Mouse (Mus musculus): ENCODE measurements around the gene Klf2.

Klf2 gene

GRCm38 (mm10) chr8:72298928-72299327, 19.9 kb upstream of the Klf2 start:
- Histone ChIP-seq H3K9me3 (ENCODE audit: low read length) (no peaks in the 10 kb centered on the region), H3K4me3 (replicated peaks; ENCODE audit: low read length) (no peak overlapping the region), H3K27me3 (ENCODE audit: insufficient read depth, low read length) (no peaks in the 10 kb centered on the region), H3K36me3 (ENCODE audit: insufficient read depth, low read length) (no peaks in the 10 kb centered on the region), H3K4me1 (replicated peaks; ENCODE audit: low read depth, low read length) (peaks cover 70% of the 10 kb centered on the region)
- TF ChIP-seq CTCF (conservative IDR thresholded peaks at IDR 0.05; ENCODE audit: low read length) (no peak), NANOG (IDR thresholded peaks at IDR 0.05; ENCODE audit: borderline replicate concordance, low read length) (no peak), POU5F1 (IDR thresholded peaks at IDR 0.05; ENCODE audit: borderline replicate concordance, low read length) (no peak)

- no peaks in the 10 kb centered on the region for H3K9me3 ChIP-seq (ENCODE audit: low read length)
- H3K27me3 ChIP-seq (ENCODE audit: insufficient read depth, low read length) = no peaks in the 10 kb centered on the region
- peaks cover 60% of the 10 kb centered on the region for H3K4me1 ChIP-seq (replicated peaks; ENCODE audit: low read depth, low read length)
- TF ChIP-seq POU5F1 (IDR thresholded peaks at IDR 0.05; ENCODE audit: borderline replicate concordance, low read length) (no peak), NANOG (IDR thresholded peaks at IDR 0.05; ENCODE audit: borderline replicate concordance, low read length) (no peak), CTCF (conservative IDR thresholded peaks at IDR 0.05; ENCODE audit: low read length) (no peak)
- H3K4me3 ChIP-seq (replicated peaks; ENCODE audit: low read length) = no peak overlapping the region
- no peaks in the 10 kb centered on the region for H3K36me3 ChIP-seq (ENCODE audit: insufficient read depth, low read length)
Measured at GRCm38 (mm10) chr8:72300654-72301400, 18.0 kb upstream of the Klf2 start.

GRCm38 (mm10) chr8:72301497-72301896, 17.3 kb upstream of the Klf2 start:
- Histone ChIP-seq H3K36me3 (ENCODE audit: insufficient read depth, low read length) (no peaks in the 10 kb centered on the region), H3K4me3 (replicated peaks; ENCODE audit: low read length) (0 out of 2 replicates have a peak overlapping the region, but pooled peaks have one; percentile 1), H3K27me3 (ENCODE audit: insufficient read depth, low read length) (no peaks in the 10 kb centered on the region), H3K9me3 (ENCODE audit: low read length) (no peaks in the 10 kb centered on the region), H3K4me1 (replicated peaks; ENCODE audit: low read depth, low read length) (peaks cover 61% of the 10 kb centered on the region)
- TF ChIP-seq CTCF (conservative IDR thresholded peaks at IDR 0.05; ENCODE audit: low read length) (no peak), POU5F1 (IDR thresholded peaks at IDR 0.05; ENCODE audit: borderline replicate concordance, low read length) (no peak), NANOG (IDR thresholded peaks at IDR 0.05; ENCODE audit: borderline replicate concordance, low read length) (no peak)

- Histone ChIP-seq H3K4me3 (replicated peaks; ENCODE audit: low read length) (no peak overlapping the region), H3K4me1 (replicated peaks; ENCODE audit: low read depth, low read length) (peaks cover 64% of the 10 kb centered on the region), H3K27me3 (ENCODE audit: insufficient read depth, low read length) (no peaks in the 10 kb centered on the region), H3K9me3 (ENCODE audit: low read length) (no peaks in the 10 kb centered on the region), H3K36me3 (ENCODE audit: insufficient read depth, low read length) (no peaks in the 10 kb centered on the region)
- TF ChIP-seq NANOG (IDR thresholded peaks at IDR 0.05; ENCODE audit: borderline replicate concordance, low read length) (no peak), POU5F1 (IDR thresholded peaks at IDR 0.05; ENCODE audit: borderline replicate concordance, low read length) (no peak), CTCF (conservative IDR thresholded peaks at IDR 0.05; ENCODE audit: low read length) (no peak)
Measured at GRCm38 (mm10) chr8:72302986-72303612, 15.7 kb upstream of the Klf2 start.

GRCm38 (mm10) chr8:72303633-72304032, 15.2 kb upstream of the Klf2 start:
- Histone ChIP-seq H3K4me1 (replicated peaks; ENCODE audit: low read depth, low read length) (peaks cover 70% of the 10 kb centered on the region), H3K4me3 (replicated peaks; ENCODE audit: low read length) (no peak overlapping the region), H3K27me3 (ENCODE audit: insufficient read depth, low read length) (no peaks in the 10 kb centered on the region), H3K9me3 (ENCODE audit: low read length) (no peaks in the 10 kb centered on the region), H3K36me3 (ENCODE audit: insufficient read depth, low read length) (no peaks in the 10 kb centered on the region)
- TF ChIP-seq CTCF (conservative IDR thresholded peaks at IDR 0.05; ENCODE audit: low read length) (no peak), POU5F1 (IDR thresholded peaks at IDR 0.05; ENCODE audit: borderline replicate concordance, low read length) (no peak), NANOG (IDR thresholded peaks at IDR 0.05; ENCODE audit: borderline replicate concordance, low read length) (no peak)

- no peaks in the 10 kb centered on the region for H3K9me3 ChIP-seq (ENCODE audit: low read length)
- peaks cover 81% of the 10 kb centered on the region for H3K4me1 ChIP-seq (replicated peaks; ENCODE audit: low read depth, low read length)
- no peaks in the 10 kb centered on the region for H3K36me3 ChIP-seq (ENCODE audit: insufficient read depth, low read length)
- H3K27me3 ChIP-seq (ENCODE audit: insufficient read depth, low read length) = no peaks in the 10 kb centered on the region
- no peak within 1 kb of the TSS for H3K4me3 ChIP-seq (replicated peaks; ENCODE audit: low read length)
- TF ChIP-seq CTCF (conservative IDR thresholded peaks at IDR 0.05; ENCODE audit: low read length) (no peak), POU5F1 (IDR thresholded peaks at IDR 0.05; ENCODE audit: borderline replicate concordance, low read length) (no peak), NANOG (IDR thresholded peaks at IDR 0.05; ENCODE audit: borderline replicate concordance, low read length) (no peak)
Measured at GRCm38 (mm10) chr8:72305210-72305905, 13.5 kb upstream of the Klf2 start, which contains the start of gene Gm10282. Gene Gm10282, minus strand, starts transcription at chr8:72305260.

- TF ChIP-seq POU5F1 (IDR thresholded peaks at IDR 0.05; ENCODE audit: borderline replicate concordance, low read length) (no peak), CTCF (conservative IDR thresholded peaks at IDR 0.05; ENCODE audit: low read length) (no peak), NANOG (IDR thresholded peaks at IDR 0.05; ENCODE audit: borderline replicate concordance, low read length) (no peak)
Measured at GRCm38 (mm10) chr8:72306913-72307312, 11.9 kb upstream of the Klf2 start.

GRCm38 (mm10) chr8:72308276-72308675, 10.6 kb upstream of the Klf2 start:
- Histone ChIP-seq H3K9me3 (ENCODE audit: low read length) (no peaks in the 10 kb centered on the region), H3K4me1 (replicated peaks; ENCODE audit: low read depth, low read length) (peaks cover 77% of the 10 kb centered on the region), H3K27me3 (ENCODE audit: insufficient read depth, low read length) (no peaks in the 10 kb centered on the region), H3K36me3 (ENCODE audit: insufficient read depth, low read length) (no peaks in the 10 kb centered on the region), H3K4me3 (replicated peaks; ENCODE audit: low read length) (peak overlapping the region; percentile 39)
- no peak for TF ChIP-seq POU5F1 (IDR thresholded peaks at IDR 0.05; ENCODE audit: borderline replicate concordance, low read length)
- TF ChIP-seq NANOG (IDR thresholded peaks at IDR 0.05; ENCODE audit: borderline replicate concordance, low read length) = no peak
- TF ChIP-seq CTCF (conservative IDR thresholded peaks at IDR 0.05; ENCODE audit: low read length) = no peak

More at GRCm38 (mm10) chr8:72306913-72307312, 11.9 kb upstream of the Klf2 start:
- no peaks in the 10 kb centered on the region for H3K27me3 ChIP-seq (ENCODE audit: insufficient read depth, low read length)
- H3K9me3 ChIP-seq (ENCODE audit: low read length) = no peaks in the 10 kb centered on the region
- H3K4me3 ChIP-seq (replicated peaks; ENCODE audit: low read length) = no peak overlapping the region
- H3K36me3 ChIP-seq (ENCODE audit: insufficient read depth, low read length) = no peaks in the 10 kb centered on the region
- H3K4me1 ChIP-seq (replicated peaks; ENCODE audit: low read depth, low read length) = peaks cover 77% of the 10 kb centered on the region
